Mouse (Mus musculus): ENCODE results near the gene Ttc30b. TPM values are rescaled to one million over a fixed set of nuclear protein-coding genes. Genes with fewer than 3 reads are reported as not detected.
"Not testable (repeated sequence)": the region's sequence is repeated elsewhere in the genome, so short reads cannot be mapped to it uniquely, and the experiment has no call there.

The Ttc30b gene
- total RNA-seq (2021) = 14.7 and 15.1 TPM in 2 replicates
- long read RNA-seq, experiment 1, transcript Ttc30b-201 (1 exons, 2,737 nt) = major isoform, 17 of 17 reads
- long read RNA-seq, experiment 1, partial matches to known transcripts = 0 of 17 reads
- long read RNA-seq, experiment 1, other reads (novel, unspliced or antisense) = 0 of 17 reads
- long read RNA-seq, experiment 2, transcript Ttc30b-201 (1 exons, 2,737 nt) = major isoform, 15 of 15 reads
- long read RNA-seq, experiment 2, partial matches to known transcripts = 0 of 15 reads
- long read RNA-seq, experiment 2, other reads (novel, unspliced or antisense) = 0 of 15 reads

- DNase-seq = peak; percentile 89
Measured at GRCm38 (mm10) chr2:75938117-75939063, at the start of gene Ttc30b. Gene Ttc30b (minus strand): TSS chr2:75938585.

GRCm38 (mm10) chr2:75987739-75988138 lies 49.4 kb upstream of the Ttc30b start:
- no peak for DNase-seq

DNA sequence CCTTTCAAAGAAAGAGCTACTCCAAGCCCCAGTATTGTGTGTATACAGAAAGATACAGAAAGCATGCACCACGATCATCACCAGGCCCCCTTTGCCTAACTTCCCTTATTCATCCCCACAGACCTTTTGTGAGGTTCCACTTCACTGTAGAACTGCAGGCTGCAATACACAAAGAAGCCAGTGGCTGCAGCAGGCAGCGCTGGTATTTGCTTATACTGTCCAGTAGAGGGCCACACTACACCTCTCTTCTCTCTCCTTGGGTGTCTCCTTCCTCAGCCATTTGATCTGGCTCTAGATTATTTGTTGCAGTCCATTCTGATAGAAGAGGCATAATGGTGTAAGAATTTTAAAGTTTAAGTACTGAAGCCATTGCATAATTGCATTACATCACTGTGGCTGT lies 46.7 kb upstream of the Ttc30b start:
- DNase-seq = peak; percentile 73

GRCm38 (mm10) chr2:75983847-75984246 lies 45.5 kb upstream of the Ttc30b start:
- no peak for DNase-seq

- DNase-seq = no peak
Measured at GRCm38 (mm10) chr2:75983091-75983490, 44.7 kb upstream of the Ttc30b start.

DNA sequence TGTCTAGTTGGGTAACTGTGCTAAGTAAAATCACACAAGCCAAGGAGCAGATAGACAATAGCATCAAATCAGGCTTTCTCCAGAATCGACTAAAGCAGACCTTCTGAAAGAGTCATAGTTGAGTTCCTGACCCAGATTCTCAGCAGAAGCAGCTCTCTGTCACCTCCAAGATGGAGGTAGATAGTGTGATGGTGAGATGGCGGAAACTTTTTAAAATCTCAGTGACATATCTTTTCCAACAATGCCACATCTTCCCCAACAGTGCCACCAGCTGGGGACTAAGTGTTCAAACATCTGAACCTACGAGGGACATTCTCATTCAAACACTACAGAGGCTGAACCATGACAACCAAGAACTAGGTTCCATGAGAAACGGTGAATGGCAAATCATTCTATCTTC lies 44.2 kb upstream of the Ttc30b start:
- no peak for DNase-seq

- peak; percentile 88 for DNase-seq
Measured at GRCm38 (mm10) chr2:75981440-75982081, 43.2 kb upstream of the Ttc30b start, which contains the start of gene Ttc30a1. Gene Ttc30a1 (minus strand): TSS chr2:75981967.

DNA sequence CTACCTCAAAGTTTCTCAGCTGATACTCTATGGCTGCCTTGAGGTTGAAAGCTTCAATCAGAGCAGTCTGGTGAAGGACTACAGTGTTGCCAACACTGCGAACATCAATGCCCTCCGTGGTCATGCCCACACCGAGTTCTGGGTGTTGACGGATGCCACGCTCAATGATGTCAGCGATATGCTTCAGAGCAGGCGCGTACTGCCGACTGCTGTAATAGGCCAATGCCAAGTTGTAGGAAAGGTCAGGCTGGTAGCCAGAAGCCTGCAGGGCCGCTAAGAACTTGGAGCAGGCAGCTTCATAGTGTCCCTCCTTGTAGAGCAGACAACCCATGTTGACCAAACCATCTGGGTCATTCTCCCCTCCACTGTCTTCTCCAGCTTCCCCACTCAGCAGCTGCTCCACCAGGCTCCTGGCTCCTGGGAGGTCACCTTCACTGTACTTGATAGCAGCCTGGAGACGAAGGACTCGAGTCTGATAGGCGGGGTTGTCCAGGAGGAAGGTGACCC lies 42.6 kb upstream of the Ttc30b start:
- DNase-seq = not testable (repeated sequence)

DNA sequence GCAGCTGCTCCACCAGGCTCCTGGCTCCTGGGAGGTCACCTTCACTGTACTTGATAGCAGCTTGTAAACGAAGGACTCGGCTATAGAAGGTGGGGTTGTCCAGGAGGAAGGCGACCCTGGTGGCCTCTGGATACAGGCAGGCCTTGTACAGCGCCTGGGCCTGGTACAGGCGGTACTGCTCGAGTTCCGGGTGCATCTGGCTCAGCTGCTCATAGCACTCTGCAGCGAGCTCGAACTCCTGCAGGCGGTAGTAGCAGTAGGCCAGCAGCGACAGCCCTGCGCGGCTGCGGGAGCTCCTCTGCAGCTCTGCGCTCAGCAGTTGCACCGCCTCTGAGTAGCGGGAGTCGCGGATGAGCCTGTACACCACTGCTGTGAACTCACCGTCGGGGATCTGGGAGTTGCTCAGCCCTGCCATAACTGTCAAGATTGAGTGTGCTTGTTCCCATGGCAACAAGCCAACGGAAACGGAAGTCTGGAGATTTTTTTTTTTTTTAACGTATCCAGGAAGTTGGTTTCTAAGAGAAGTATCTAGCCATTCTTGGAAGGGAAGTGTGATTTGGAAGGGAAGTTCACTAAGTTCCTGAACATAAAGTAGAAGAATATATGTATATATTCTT lies 39.5 kb upstream of the Ttc30b start, which contains the start of gene Ttc30a2:
Ttc30a2 (minus strand) TSS at position 419 of the 617 bp plus-strand sequence.
- DNase-seq = peak; percentile 71

DNA sequence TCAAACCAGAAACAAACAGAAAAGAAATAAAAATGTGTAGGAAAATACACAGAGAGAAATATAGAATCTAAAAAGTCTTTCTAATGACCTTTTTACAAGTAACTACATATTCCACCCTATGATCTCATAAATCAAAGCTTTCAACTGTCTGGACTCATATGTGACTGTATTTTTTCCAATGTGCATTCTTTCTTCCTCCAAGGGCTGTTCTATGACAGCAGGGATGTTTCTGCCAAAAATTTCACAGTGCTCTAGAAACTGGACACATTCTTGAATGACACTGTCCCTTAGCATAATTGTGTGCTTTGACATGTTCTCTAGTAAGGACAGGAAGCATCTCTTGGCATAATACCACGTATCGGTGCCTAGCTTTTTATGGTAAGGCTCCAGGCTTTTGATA lies 37.7 kb upstream of the Ttc30b start:
- DNase-seq = not testable (repeated sequence)

DNA sequence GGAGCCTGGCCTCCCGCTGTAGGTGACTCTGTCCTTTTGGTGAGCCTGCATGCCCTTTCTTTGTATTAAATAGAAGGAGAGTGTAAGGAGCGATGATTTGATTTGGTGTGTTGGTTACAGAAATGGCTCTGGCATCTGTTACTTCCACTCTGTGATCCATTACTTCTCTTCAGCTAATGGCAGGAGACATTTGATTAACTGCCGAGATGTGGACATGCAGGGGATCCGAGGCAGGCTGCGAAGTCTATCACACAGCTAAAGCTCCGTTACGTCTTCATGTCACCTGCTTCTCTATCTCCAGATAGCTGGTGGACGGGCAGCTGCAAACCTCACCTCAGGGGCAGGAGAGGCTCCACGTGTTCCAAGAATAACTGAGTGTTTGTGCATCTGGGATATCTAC lies 35.7 kb upstream of the Ttc30b start:
- DNase-seq = no peak

- peak; percentile 75 for DNase-seq
Measured at GRCm38 (mm10) chr2:75964972-75965371, 26.6 kb upstream of the Ttc30b start.

GRCm38 (mm10) chr2:75964512-75964911 lies 26.1 kb upstream of the Ttc30b start:
- peak; percentile 90 for DNase-seq

DNA sequence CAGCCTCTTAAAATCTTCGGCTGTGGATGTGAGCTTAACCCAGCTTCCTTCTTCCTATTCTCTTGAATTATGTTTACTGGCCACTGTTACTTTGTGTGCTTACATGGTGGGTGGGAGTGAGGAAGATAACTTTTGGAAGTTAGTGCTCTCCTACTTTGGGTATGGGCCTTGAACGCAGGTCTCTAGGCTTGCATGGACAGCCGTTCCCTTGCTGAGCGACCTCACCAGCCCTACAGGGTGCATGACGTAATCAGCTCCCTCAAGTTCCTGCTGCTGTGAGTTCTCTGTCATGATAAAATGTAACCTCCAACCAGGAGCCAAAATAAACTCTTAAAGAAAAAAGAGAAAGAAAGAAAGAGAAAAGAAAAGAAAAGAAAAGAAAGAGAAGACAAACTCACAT lies 25.7 kb upstream of the Ttc30b start:
- peak; percentile 34 for DNase-seq

DNA sequence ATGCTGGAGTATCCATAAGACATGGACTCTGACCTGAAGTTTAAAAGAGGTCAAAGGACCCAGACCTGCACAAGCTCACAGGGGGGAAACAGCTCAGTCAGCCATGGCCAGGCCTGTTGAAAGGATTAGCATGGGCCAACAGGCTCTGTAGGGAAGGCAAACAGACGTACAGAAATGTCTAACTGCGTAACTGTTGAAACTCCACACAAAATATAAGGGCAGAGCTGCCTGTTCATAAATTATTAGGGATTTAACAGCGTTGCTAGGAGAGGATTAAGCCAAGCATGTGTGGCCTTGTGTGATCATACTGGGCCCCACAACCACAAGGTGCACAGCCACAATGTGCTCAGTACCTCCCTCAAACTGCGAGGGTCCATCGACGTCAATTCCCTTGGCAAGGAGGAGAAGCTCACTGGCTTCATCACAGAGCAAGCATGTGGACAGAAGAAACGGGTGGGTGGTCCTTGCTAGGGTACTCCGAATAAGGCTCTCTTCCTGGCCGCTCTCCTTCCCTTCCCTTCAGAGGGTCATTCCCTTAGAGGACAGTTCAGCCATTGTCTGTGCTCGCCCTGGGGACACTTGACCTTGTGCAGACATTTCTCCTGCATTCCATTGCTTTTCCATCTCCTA lies 24.9 kb upstream of the Ttc30b start:
- no peak for DNase-seq

GRCm38 (mm10) chr2:75960366-75961330 lies 22.3 kb upstream of the Ttc30b start:
- peak; percentile 83 for DNase-seq

GRCm38 (mm10) chr2:75959850-75960365 lies 21.5 kb upstream of the Ttc30b start:
- peak; percentile 20 for DNase-seq

DNA sequence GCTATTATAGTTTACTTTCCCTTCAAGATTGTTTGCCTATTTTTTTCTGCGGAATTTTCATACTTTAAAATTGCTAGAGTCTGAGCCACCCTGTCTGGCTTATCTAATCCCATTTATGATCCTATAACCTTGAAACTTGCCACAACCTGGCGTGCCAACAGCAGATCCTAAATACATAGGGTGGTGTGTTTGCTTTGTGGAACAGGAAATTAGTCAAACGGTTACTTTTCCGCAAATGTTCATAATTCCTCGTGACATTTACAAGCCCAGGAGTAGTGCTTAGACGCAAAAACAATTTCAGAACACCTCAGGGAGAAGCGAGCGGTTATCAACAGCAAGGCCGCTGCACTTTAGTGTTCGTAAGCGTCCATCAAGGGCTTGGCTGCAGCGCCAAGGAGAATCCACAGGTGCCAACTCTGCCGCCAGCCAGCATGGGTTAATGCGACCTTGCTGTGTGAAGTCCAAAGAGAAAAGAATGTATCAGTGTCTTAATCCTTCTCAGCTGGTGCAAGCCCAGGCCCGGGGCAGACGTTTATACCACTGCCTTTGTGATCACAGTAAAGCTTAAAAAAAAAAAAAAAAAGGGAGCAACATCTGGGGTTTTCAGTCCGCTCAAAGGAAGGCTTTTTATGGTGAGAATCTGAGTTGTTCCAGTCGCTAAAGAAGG lies 20.9 kb upstream of the Ttc30b start:
- DNase-seq = peak; percentile 43

- no peak for DNase-seq
Measured at GRCm38 (mm10) chr2:75955709-75956108, 17.3 kb upstream of the Ttc30b start.

Data from adrenal gland, postnatal 14 days (tissue).